Mouse (Mus musculus) forebrain, embryonic 12.5 days (tissue): Measurements from ENCODE around the gene 4932429P05Rik. TPM values are rescaled to one million over a fixed set of nuclear protein-coding genes. Genes with fewer than 3 reads are reported as not detected.

ENCODE experiments used
- ATAC-seq: fragments of 200-750 bp; cut with Nextera tagmentation; 2 replicates; pipeline ENCODE4 v1.8.0; 2017; ENCODE audit warnings: moderate TSS enrichment; ENCODE audit not compliant: low FRiP score
- H3K27ac ChIP-seq: fragments of 300-500 bp; sonication (generic); 2 replicates; pipeline ENCODE4 v1.5.1; 2016; ENCODE audit warnings: mild to moderate bottlenecking
- H3K27me3 ChIP-seq: fragments of 300-500 bp; sonication (generic); 2 replicates; pipeline ENCODE4 v1.6.1; 2016; ENCODE audit warnings: mild to moderate bottlenecking
- H3K36me3 ChIP-seq: fragments of 300-500 bp; sonication (generic); replicated peaks from 2 replicates; pipeline ENCODE4 v1.6.1; 2016; ENCODE audit warnings: mild to moderate bottlenecking
- H3K4me1 ChIP-seq: fragments of 300-500 bp; sonication (generic); 2 replicates; pipeline ENCODE4 v1.6.1; 2016
- H3K4me2 ChIP-seq: fragments of 300-500 bp; sonication (generic); 2 replicates; pipeline ENCODE4 v1.6.1; 2016; ENCODE audit warnings: mild to moderate bottlenecking, moderate library complexity
- H3K4me3 ChIP-seq: fragments of 300-500 bp; sonication (generic); replicated peaks from 2 replicates; pipeline ENCODE4 v1.5.1; 2016; ENCODE audit warnings: mild to moderate bottlenecking
- H3K9ac ChIP-seq: fragments of 300-500 bp; sonication (generic); 2 replicates; pipeline ENCODE4 v1.6.1; 2016; ENCODE audit warnings: mild to moderate bottlenecking
- H3K9me3 ChIP-seq: fragments of 300-500 bp; sonication (generic); 2 replicates; pipeline ENCODE4 v1.6.1; 2016
- polyA plus RNA-seq: library from polyadenylated mRNA; unstranded; fragments of >200 nt; fragmentation: Nextera tagmentation; extraction: Ambion mirVana; gene quantifications from 2 replicates; pipeline ENCODE4 v1.2.1, GENCODE M21; 2016

4932429P05Rik gene
- not detected in 2 replicates for polyA plus RNA-seq

- Histone ChIP-seq H3K9me3 (no peaks in the 10 kb centered on the region), H3K27me3 (no peaks in the 10 kb centered on the region), H3K4me2 (no peak within 1 kb of the TSS), H3K27ac (no peak within 1 kb of the TSS), H3K36me3 (no peaks in the 10 kb centered on the region), H3K9ac (no peak within 1 kb of the TSS), H3K4me1 (no peaks in the 10 kb centered on the region), H3K4me3 (no peak within 1 kb of the TSS)
- ATAC-seq: no peak
Observed at GRCm38 (mm10) chrX:89751968-89752367, at the start of gene 4932429P05Rik. TSS of gene 4932429P05Rik (plus strand) at chrX:89752268.

Other genes starting within 250 kb of the 4932429P05Rik start
- gene 4930415L06Rik, start 180.6 kb downstream of the 4932429P05Rik start, polyA plus RNA-seq: not detected in 2 replicates